Mouse (Mus musculus): ENCODE results near the gene Thbs3. TPM values are rescaled to one million over a fixed set of nuclear protein-coding genes. Genes with fewer than 3 reads are reported as not detected.

The Thbs3 gene
- polyA plus RNA-seq, 1 experiment from 2014 or later, result 77.7 TPM

- ATAC-seq (no peak), DNase-seq (ENCODE audit: low spot score) (peak; percentile 85)
- 70% methylated on average over 9 of the region's 9 CpGs for WGBS
- Histone ChIP-seq H3K9ac (replicated peaks; ENCODE audit: low read depth) (no peak overlapping the region), H3K27ac (ENCODE audit: low read length) (no peak overlapping the region), H3K4me3 (ENCODE audit: low read depth, low read length) (no peak overlapping the region), H3K36me3 (ENCODE audit: insufficient read depth, low read length) (no peaks in the 10 kb centered on the region), H3K4me2 (replicated peaks; ENCODE audit: low read depth, low read length) (no peak overlapping the region), H3K9me3 (ENCODE audit: low read length) (no peaks in the 10 kb centered on the region), H3K27me3 (replicated peaks; ENCODE audit: insufficient read depth, low read length) (peaks cover 6% of the 10 kb centered on the region), H3K4me1 (ENCODE audit: insufficient read depth, low read depth, low read length) (peaks cover 25% of the 10 kb centered on the region)
- TF ChIP-seq CTCF (IDR thresholded peaks at IDR 0.05) (peak; percentile 87), EP300 (IDR thresholded peaks at IDR 0.05) (no peak)
Observed at GRCm38 (mm10) chr3:89242331-89242895, 27.4 kb downstream of the Thbs3 start.

DNA sequence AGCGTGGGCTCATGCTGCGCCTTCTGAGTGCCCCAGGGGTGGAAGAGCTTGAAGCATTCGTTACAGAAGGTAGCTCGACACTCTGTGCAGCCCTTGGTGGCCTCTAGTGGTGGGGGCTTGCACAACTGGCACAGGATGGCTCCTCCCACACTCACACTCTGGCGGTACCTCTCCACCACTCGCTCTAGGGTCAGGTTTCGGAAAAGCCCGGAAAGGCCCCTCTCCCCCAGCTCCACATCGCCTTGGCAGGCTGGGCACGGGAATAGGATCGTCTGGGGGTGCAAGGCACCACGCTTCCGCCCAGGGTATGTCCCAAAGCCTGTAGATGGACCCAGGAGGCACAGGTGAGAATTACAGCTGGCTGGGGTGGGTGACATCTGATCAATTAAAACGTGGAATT is 28.6 kb downstream of the Thbs3 start:
- TF ChIP-seq CTCF (IDR thresholded peaks at IDR 0.05) (peak; percentile 72), EP300 (IDR thresholded peaks at IDR 0.05) (no peak)
- DNase-seq (ENCODE audit: low spot score) (peak; percentile 87), ATAC-seq (peak; percentile 62)
- Histone ChIP-seq H3K36me3 (ENCODE audit: insufficient read depth, low read length) (no peaks in the 10 kb centered on the region), H3K4me1 (ENCODE audit: insufficient read depth, low read depth, low read length) (peaks cover 25% of the 10 kb centered on the region), H3K27me3 (replicated peaks; ENCODE audit: insufficient read depth, low read length) (peaks cover 6% of the 10 kb centered on the region), H3K27ac (ENCODE audit: low read length) (no peak overlapping the region), H3K9ac (replicated peaks; ENCODE audit: low read depth) (no peak overlapping the region), H3K9me3 (ENCODE audit: low read length) (no peaks in the 10 kb centered on the region), H3K4me2 (replicated peaks; ENCODE audit: low read depth, low read length) (0 out of 2 replicates have a peak overlapping the region, but pooled peaks have one; percentile 11), H3K4me3 (ENCODE audit: low read depth, low read length) (no peak overlapping the region)
- WGBS, result 14% methylated on average over 14 of the region's 14 CpGs

DNA sequence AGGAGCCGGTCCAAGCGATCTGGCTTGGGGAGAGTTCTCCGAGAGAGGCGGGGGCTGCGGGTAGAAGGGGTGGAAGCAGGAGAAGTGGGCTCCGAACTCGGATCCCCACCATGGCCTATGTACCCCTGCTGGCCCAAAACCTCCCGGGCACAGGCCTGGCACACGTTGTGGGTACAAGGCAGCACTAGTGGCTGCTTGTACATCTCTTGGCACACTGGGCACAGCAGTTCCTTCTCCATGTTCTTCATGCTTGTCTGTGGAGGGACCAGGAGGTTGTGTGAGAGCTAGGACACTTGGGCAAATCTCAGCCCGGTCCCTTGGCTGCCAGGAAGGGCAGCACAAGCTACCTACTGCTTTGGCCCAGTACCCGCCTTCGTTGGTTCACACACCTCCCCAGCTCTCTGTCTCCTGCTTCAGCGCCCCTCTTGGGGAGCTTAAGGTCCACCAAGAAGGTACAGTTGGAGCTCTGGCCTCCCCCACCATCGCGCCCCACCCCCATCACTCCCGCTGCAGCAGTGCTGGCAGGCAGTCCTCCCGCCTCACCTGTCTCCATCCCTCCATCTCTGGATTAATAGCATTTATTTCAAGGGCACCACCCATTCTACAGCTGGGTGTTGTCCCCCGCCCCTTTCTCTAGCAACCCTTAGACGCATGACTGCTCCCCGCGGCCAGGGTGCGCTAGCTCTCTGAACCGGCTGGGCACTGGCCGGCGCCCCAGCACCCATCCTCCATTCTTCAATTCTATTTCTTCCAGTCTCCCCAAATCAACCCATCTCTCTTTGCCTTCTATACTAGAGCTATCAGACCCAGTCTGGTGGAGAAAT is 29.4 kb downstream of the Thbs3 start:
- Histone ChIP-seq H3K27ac (ENCODE audit: low read length) (no peak overlapping the region), H3K9me3 (ENCODE audit: low read length) (no peaks in the 10 kb centered on the region), H3K4me3 (ENCODE audit: low read depth, low read length) (0 out of 2 replicates have a peak overlapping the region, but pooled peaks have one; percentile 19), H3K9ac (replicated peaks; ENCODE audit: low read depth) (no peak overlapping the region), H3K4me1 (ENCODE audit: insufficient read depth, low read depth, low read length) (peaks cover 25% of the 10 kb centered on the region), H3K4me2 (replicated peaks; ENCODE audit: low read depth, low read length) (peak overlapping the region; percentile 54), H3K27me3 (replicated peaks; ENCODE audit: insufficient read depth, low read length) (peaks cover 6% of the 10 kb centered on the region), H3K36me3 (ENCODE audit: insufficient read depth, low read length) (no peaks in the 10 kb centered on the region)
- DNase-seq (ENCODE audit: low spot score), result peak; percentile 71
- TF ChIP-seq CTCF (IDR thresholded peaks at IDR 0.05) (peak; percentile 51), EP300 (IDR thresholded peaks at IDR 0.05) (no peak)
- WGBS, result 17% methylated on average over 25 of the region's 25 CpGs
- ATAC-seq, result 0 out of 2 replicates have a peak, but pooled peaks have one; percentile 18

DNA sequence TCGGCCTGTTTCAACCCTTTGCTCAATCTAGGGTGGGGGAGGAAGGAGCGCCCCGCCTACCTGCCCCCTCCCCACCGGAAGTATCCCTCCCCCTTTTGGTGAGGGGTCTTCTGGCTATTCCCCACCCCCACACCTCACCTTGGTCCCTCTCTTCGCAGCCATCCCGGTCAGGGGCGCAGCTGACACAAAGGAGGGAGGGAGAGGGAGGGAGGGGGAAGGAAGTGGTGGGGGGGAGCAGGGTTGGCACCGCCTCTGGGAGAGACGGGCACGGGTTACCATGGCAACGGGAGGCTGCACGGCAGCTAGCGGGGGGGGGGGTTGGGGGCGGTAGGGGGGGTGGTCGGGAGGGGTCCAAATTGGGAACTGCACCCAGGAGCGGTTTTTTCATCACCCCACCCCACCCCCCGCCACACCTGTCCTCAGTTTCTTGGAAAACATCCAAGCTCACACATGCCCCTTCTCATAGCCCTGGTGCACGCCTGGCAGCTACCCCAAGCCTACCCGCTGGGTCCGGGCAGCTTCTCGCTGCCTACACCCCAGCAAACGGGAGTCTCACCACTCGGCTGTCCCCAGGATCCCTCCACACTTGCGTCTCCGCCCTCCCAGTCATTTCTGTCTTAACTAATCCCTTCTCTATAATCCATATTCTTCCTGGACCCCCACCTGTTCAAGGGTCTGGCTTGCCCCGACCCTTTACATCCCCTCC is 30.2 kb downstream of the Thbs3 start:
- peak; percentile 52 for DNase-seq (ENCODE audit: low spot score)
- TF ChIP-seq EP300 (IDR thresholded peaks at IDR 0.05) (no peak), CTCF (IDR thresholded peaks at IDR 0.05) (no peak)
- Histone ChIP-seq H3K4me3 (ENCODE audit: low read depth, low read length) (0 out of 2 replicates have a peak overlapping the region, but pooled peaks have one; percentile 19), H3K27me3 (replicated peaks; ENCODE audit: insufficient read depth, low read length) (peaks cover 6% of the 10 kb centered on the region), H3K4me1 (ENCODE audit: insufficient read depth, low read depth, low read length) (peaks cover 25% of the 10 kb centered on the region), H3K4me2 (replicated peaks; ENCODE audit: low read depth, low read length) (peak overlapping the region; percentile 54), H3K36me3 (ENCODE audit: insufficient read depth, low read length) (no peaks in the 10 kb centered on the region), H3K9me3 (ENCODE audit: low read length) (no peaks in the 10 kb centered on the region), H3K9ac (replicated peaks; ENCODE audit: low read depth) (no peak overlapping the region), H3K27ac (ENCODE audit: low read length) (no peak overlapping the region)
- ATAC-seq, result no peak
- WGBS, result under 1% methylated on average over 12 of the region's 26 CpGs

DNA sequence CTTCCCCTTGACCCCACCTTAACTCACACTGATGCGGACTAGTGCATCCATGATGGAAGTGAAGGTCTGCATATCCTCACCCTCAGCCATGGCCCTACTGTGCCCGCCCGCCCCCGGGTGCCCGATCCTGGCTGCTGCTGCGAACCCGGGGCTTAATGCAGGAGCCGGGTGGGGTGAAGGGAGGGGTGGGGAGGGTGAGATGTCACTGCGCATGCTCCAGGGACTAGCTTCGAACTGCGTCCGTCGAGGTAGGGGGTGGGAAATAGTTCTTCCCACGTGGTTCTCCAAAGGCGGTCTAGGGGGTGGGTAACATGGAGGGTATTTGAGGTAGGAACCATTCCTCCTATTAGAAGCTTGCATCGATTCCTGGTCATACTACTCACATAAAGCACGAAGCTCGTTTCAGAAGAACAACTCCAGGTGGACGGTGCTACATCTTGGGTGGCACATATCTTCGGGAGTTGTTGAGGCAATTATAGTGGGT is 30.8 kb downstream of the Thbs3 start, which contains the start of gene Krtcap2:
TSS of gene Krtcap2 (plus strand) at position 279 of the 484 bp plus-strand sequence.
- peaks cover 27% of the 10 kb centered on the region for H3K4me1 ChIP-seq (ENCODE audit: insufficient read depth, low read depth, low read length)
- H3K4me2 ChIP-seq (replicated peaks; ENCODE audit: low read depth, low read length), result peak within 1 kb of the TSS; percentile 85
- H3K4me3 ChIP-seq (ENCODE audit: low read depth, low read length), result peak within 1 kb of the TSS; percentile 77
- TF ChIP-seq EP300 (IDR thresholded peaks at IDR 0.05), result no peak
- TF ChIP-seq CTCF (IDR thresholded peaks at IDR 0.05), result no peak
- 5% methylated on average over 19 of the region's 20 CpGs for WGBS
- peak; percentile 43 for DNase-seq (ENCODE audit: low spot score)
- no peaks in the 10 kb centered on the region for H3K36me3 ChIP-seq (ENCODE audit: insufficient read depth, low read length)
- no peaks in the 10 kb centered on the region for H3K9me3 ChIP-seq (ENCODE audit: low read length)
- peak; percentile 1; the same call in 1 of the 2 replicates for ATAC-seq
- peak within 1 kb of the TSS; percentile 59 for H3K9ac ChIP-seq (replicated peaks; ENCODE audit: low read depth)
- peak within 1 kb of the TSS; percentile 77 for H3K27ac ChIP-seq (ENCODE audit: low read length)
- H3K27me3 ChIP-seq (replicated peaks; ENCODE audit: insufficient read depth, low read length), result peaks cover 6% of the 10 kb centered on the region
